Mouse (Mus musculus) CD4-positive, CD25-positive, alpha-beta regulatory T cell, adult 4 months (primary cell): ENCODE results near the gene Gm3147. TPM values are rescaled to one million over a fixed set of nuclear protein-coding genes. Genes with fewer than 3 reads are reported as not detected.
"Not testable (repeated sequence)": the region's sequence is repeated elsewhere in the genome, so short reads cannot be mapped to it uniquely, and the experiment has no call there.

ENCODE experiments used
- ATAC-seq: one replicate; pipeline ENCODE4 v1.8.0; 2017
- polyA plus RNA-seq, 2 experiments: library from polyadenylated mRNA; unstranded; fragments of 100-300 nt; shearing (Covaris generic); gene quantifications; one replicate each; pipeline ENCODE4 v1.2.1; 2017

Gm3147 gene
- polyA plus RNA-seq = not detected

- not testable (repeated sequence) for ATAC-seq
Measured at GRCm38 (mm10) chr5:94616242-94616641, at the start of gene Gm3147. Gene Gm3147 (minus strand): TSS chr5:94616342.

- not testable (repeated sequence) for ATAC-seq
Measured at GRCm38 (mm10) chr5:94648082-94648481, 31.9 kb upstream of the Gm3147 start, which contains the start of gene Gm6205. Gene Gm6205 (plus strand): TSS chr5:94648382.

- not testable (repeated sequence) for ATAC-seq
Measured at GRCm38 (mm10) chr5:94623679-94624078, 7.5 kb upstream of the Gm3147 start, which contains the start of gene Gm6509. Gene Gm6509 (plus strand): TSS chr5:94623979.

Other genes with a start within 250 kb of the Gm3147 start
- not detected for gene Gm7682, start 170.6 kb downstream of the Gm3147 start, polyA plus RNA-seq
- not detected for gene Gm3139, start 90.1 kb downstream of the Gm3147 start, polyA plus RNA-seq
- gene Gm6509, start 7.6 kb upstream of the Gm3147 start, polyA plus RNA-seq = not detected
- gene Gm6205, start 32.0 kb upstream of the Gm3147 start, polyA plus RNA-seq = not detected
- not detected for gene Gm3183, start 249.1 kb upstream of the Gm3147 start, polyA plus RNA-seq